Mouse (Mus musculus): ENCODE measurements around the gene Tlx2. TPM values are rescaled to one million over a fixed set of nuclear protein-coding genes. Genes with fewer than 3 reads are reported as not detected.

The Tlx2 gene
- polyA plus RNA-seq, 1 experiment from 2014 or later, result 2.8 TPM

DNA sequence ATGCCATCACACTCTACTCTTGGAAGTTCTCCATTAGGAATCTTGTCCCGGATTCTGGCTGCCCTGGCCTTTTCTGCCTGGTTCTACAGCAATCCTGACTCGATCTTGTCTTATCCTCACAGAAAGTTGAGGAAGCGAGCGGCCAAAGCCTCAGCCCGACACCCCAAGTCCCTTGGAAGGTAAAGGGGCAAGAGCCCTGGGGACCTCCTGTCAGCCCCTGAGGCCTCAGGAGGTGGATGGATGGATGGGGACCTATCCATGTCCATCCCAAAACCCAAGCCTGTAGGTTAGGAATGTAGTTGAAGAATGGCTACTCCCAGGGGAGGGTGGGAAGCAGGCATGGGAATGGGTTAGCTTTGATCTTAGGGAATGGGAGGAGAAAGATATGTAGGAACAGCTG lies 26.1 kb downstream of the Tlx2 start:
- ATAC-seq (ENCODE audit: low FRiP score), result no peak
- Histone ChIP-seq H3K4me3 (no peak overlapping the region), H3K9me3 (no peaks in the 10 kb centered on the region), H3K36me3 (no peaks in the 10 kb centered on the region), H3K9ac (no peak overlapping the region), H3K27ac (no peak overlapping the region), H3K27me3 (no peaks in the 10 kb centered on the region), H3K4me1 (replicated peaks) (no peaks in the 10 kb centered on the region), H3K4me2 (no peak overlapping the region)
- WGBS, result 92% methylated on average over 5 of the region's 5 CpGs

DNA sequence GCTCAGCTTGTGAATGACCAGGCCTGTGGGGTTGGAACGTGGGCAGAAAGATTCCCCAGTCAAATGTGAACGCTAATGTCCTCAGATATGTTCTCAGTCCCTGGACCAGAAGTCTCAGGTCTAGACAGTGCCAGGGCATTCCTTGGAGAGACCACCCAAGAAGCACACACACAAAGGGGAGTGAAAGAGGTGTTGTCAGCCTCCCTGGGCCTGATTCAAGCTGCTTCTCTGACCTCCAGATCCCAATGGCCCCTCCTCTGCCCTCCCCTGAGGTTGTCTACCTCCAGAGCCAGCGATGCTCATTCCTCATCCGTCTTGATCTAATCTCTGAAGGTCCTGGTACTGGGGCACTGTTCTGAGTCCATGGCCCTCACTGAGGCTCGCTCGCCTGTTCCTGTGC lies 26.5 kb downstream of the Tlx2 start:
- Histone ChIP-seq H3K36me3 (no peaks in the 10 kb centered on the region), H3K9me3 (no peaks in the 10 kb centered on the region)

DNA sequence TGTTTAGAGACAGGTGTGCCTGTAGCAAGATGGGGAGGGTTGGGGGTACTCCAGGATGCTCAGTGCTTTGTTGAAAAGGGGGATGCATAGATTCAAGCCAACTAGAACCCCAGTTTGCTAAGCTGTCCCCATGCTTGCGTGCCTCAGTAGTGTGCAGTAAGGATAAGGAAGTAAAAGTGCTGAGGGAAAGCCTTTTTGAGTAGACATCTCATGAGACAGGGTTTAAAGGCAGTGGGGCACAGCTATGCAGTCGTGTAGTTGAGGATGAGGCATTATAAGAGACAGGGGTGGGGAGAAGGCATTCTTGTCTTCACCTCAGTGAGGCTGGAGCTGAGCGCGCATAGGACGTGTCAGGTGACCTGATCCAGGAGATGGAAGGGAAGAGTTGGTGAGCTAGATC lies 29.5 kb downstream of the Tlx2 start:
- Histone ChIP-seq H3K36me3 (no peaks in the 10 kb centered on the region), H3K4me3 (no peak overlapping the region), H3K4me1 (replicated peaks) (peaks cover 9% of the 10 kb centered on the region), H3K9me3 (no peaks in the 10 kb centered on the region), H3K9ac (no peak overlapping the region), H3K4me2 (no peak overlapping the region), H3K27me3 (peaks cover 6% of the 10 kb centered on the region), H3K27ac (no peak overlapping the region)
- 80% methylated on average over 5 of the region's 5 CpGs for WGBS
- no peak for ATAC-seq (ENCODE audit: low FRiP score)

More for the DNA sequence above, 26.5 kb downstream of the Tlx2 start:
- peaks cover 4% of the 10 kb centered on the region for H3K4me1 ChIP-seq (replicated peaks)
- ATAC-seq (ENCODE audit: low FRiP score), result no peak
- whole genome bisulfite sequencing, result 65% methylated on average over 6 of the region's 6 CpGs
- H3K9ac ChIP-seq, result no peak overlapping the region
- H3K4me3 ChIP-seq, result no peak overlapping the region
- H3K4me2 ChIP-seq, result no peak overlapping the region
- H3K27me3 ChIP-seq, result no peaks in the 10 kb centered on the region
- H3K27ac ChIP-seq, result no peak overlapping the region

DNA sequence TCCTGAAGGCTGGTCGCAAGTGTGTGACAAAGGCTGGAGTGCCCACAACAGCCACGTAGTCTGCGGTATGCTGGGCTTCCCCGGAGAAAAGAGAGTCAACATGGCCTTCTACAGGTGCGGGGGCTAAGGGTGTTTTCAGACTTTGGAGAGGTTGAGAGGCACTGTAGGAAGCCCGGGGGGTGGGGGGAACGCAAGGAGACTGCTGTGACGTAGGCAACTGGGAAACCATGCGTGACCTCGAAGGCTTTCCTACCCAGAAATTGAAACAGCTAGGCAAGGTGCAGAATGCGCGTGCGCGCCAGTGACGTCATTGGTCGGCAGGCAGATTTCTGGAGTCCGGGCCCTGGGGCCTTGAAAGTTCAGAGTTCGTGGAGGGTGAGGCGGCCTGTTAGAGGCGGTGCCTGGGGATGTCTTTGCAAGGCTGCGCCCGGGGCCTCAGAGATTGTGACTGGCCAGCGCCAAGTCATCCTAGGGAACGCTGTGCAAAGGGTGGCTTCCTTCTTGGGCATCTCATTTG lies 31.5 kb downstream of the Tlx2 start:
- Histone ChIP-seq H3K27ac (no peak overlapping the region), H3K4me2 (peak overlapping the region; percentile 53), H3K4me1 (replicated peaks) (peaks cover 20% of the 10 kb centered on the region), H3K9me3 (no peaks in the 10 kb centered on the region), H3K4me3 (peak overlapping the region; percentile 26), H3K9ac (peak overlapping the region; percentile 43), H3K36me3 (no peaks in the 10 kb centered on the region), H3K27me3 (peaks cover 25% of the 10 kb centered on the region)
- WGBS, result 5% methylated on average over 24 of the region's 24 CpGs
- ATAC-seq (ENCODE audit: low FRiP score), result peak; percentile 65

DNA sequence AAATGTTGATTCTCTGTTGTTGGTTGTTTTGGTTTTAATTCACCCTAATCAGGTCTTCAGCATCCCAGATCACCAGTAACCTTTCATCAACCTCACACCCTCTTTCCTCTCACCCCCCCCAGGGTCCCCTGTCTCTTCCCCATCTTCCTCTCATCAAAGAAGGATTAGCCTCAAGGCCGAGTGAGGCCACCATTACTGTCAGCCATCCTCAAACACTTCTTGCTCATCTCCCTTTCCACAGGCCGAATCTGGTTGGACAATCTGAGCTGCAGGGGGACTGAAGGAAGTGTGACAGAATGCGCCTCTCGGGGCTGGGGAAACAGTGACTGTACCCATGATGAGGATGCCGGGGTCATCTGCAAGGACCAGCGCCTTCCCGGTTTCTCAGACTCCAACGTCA lies 32.9 kb downstream of the Tlx2 start:
- ATAC-seq (ENCODE audit: low FRiP score), result no peak
- WGBS, result 88% methylated on average over 8 of the region's 8 CpGs
- Histone ChIP-seq H3K27ac (no peak overlapping the region), H3K4me2 (no peak overlapping the region), H3K27me3 (peaks cover 39% of the 10 kb centered on the region), H3K36me3 (no peaks in the 10 kb centered on the region), H3K4me1 (replicated peaks) (peaks cover 34% of the 10 kb centered on the region), H3K4me3 (no peak overlapping the region), H3K9me3 (no peaks in the 10 kb centered on the region), H3K9ac (no peak overlapping the region)

DNA sequence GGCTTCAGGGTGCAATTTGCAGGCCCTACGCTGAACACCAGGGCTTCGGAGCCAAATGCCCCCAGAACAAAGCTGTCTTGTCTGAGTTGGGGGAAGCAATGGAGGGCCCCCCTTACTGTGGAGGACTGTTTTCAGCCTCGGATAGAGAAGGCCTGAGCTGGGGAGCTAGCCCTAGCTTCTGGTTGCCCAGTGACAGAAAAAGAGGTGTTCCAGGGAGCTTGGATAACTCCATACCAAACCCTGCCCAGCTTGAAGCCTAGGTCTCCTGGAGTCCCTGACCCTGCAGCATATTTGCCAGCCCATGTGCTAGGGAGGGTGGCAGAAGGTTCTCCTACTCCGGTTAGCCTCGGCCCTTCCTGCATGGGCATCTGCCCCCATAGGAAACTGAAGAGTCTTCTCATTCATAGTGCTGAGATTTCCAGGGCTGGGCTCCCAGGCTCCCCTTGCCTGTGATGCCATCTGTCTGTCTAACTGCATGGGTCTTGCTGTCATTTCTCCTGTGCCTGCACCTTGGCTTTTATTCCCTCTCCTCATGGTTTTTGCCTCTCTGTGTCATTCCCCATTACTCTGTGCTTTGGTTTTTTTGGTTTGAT lies 35.5 kb downstream of the Tlx2 start:
- Histone ChIP-seq H3K9me3 (no peaks in the 10 kb centered on the region), H3K36me3 (no peaks in the 10 kb centered on the region), H3K27ac (no peak overlapping the region), H3K4me2 (peak overlapping the region; percentile 76), H3K4me3 (peak overlapping the region; percentile 48), H3K9ac (peak overlapping the region; percentile 63), H3K4me1 (replicated peaks) (peaks cover 38% of the 10 kb centered on the region), H3K27me3 (peaks cover 64% of the 10 kb centered on the region)
- 16% methylated on average over 5 of the region's 5 CpGs for WGBS
- ATAC-seq (ENCODE audit: low FRiP score), result no peak

DNA sequence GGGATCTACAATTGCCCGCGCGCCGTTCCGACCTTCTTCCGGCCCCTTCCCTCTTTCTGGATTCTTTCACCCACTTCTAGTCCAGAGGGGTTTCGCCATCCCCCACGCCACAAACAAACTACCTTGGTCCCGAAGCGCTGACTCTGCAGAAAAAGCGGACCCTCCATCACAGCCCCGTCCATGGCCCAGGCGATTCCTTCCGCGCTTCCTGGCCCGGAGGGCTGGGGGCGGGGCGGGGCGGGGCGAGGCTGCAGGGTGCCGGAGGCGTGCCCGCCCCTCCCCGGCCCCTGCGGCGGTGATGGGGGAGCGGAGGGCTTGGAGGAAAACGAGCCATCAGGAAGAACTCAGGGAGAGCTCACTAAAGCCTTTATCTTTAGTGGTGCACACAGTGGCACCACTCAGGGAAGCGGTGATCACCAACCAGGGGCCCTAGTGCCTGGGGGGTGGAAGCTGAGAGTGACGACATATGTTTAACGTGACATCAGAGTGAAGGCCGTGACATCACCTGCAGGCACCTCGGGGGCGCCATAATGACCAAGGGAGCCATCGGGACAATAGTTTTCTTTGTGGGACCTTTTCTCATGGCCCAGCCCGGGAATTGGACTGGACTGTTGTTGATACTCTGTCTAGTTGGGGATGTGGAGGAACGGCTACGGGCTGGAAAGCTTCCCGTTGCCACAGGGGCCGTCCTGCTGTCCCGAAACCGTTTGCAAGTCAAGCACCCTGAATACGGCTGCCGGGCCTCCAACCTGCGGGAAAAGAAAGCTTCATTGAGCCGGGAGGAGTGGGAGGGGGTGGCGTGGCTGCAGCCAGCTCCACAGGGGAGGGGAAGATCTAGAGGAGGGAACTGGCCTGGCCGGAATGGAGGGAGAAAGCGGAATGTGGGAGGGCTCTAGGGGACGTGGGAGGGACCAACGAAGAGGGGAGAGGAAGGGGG lies 36.6 kb downstream of the Tlx2 start, which contains the start of the genes Dok1 and Loxl3:
Dok1 (minus strand) TSS at position 223 of the 937 bp plus-strand sequence.
Loxl3 (plus strand) TSS at position 925 of the 937 bp plus-strand sequence.
- Histone ChIP-seq H3K36me3 (no peaks in the 10 kb centered on the region), H3K9ac (peak within 1 kb of the TSS; percentile 63), H3K4me2 (peak within 1 kb of the TSS; percentile 76), H3K4me3 (peak within 1 kb of the TSS; percentile 48), H3K27ac (peak within 1 kb of the TSS; percentile 53), H3K9me3 (no peaks in the 10 kb centered on the region), H3K4me1 (replicated peaks) (peaks cover 34% of the 10 kb centered on the region), H3K27me3 (peaks cover 70% of the 10 kb centered on the region)
- WGBS, result under 1% methylated on average over 51 of the region's 51 CpGs
- peak; percentile 67 for ATAC-seq (ENCODE audit: low FRiP score)

DNA sequence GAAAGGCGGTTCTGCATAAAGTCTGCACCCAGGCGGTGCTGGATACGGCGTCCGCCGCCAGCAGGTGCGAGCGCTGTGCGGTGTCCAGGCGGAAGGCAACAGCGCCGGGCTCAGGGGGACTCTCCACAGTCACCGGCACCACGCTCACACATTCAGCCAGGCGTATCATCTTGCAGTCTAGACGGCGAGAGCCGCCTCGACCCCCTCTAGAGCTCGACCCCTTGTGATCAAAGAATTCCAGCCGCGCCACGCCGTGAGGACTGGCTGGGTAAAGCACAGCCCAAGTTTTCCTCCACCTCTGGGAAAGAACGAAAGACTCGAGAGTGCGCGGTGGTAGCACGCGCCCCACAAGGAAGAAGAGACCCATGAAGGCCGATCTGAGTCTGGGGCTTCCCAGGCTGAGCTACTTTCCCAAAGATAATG lies 37.3 kb downstream of the Tlx2 start:
- H3K4me2 ChIP-seq, result peak overlapping the region; percentile 76
- H3K4me1 ChIP-seq (replicated peaks), result peaks cover 29% of the 10 kb centered on the region
- peak overlapping the region; percentile 63; the same call in 1 of the 2 replicates for H3K9ac ChIP-seq
- H3K27me3 ChIP-seq, result peaks cover 77% of the 10 kb centered on the region
- H3K36me3 ChIP-seq, result no peaks in the 10 kb centered on the region
- peak; percentile 40; the same call in 1 of the 2 replicates for ATAC-seq (ENCODE audit: low FRiP score)
- no peaks in the 10 kb centered on the region for H3K9me3 ChIP-seq
- peak overlapping the region; percentile 48 for H3K4me3 ChIP-seq
- WGBS, result 2% methylated on average over 31 of the region's 31 CpGs
- 0 out of 2 replicates have a peak overlapping the region, but pooled peaks have one; percentile 53 for H3K27ac ChIP-seq

DNA sequence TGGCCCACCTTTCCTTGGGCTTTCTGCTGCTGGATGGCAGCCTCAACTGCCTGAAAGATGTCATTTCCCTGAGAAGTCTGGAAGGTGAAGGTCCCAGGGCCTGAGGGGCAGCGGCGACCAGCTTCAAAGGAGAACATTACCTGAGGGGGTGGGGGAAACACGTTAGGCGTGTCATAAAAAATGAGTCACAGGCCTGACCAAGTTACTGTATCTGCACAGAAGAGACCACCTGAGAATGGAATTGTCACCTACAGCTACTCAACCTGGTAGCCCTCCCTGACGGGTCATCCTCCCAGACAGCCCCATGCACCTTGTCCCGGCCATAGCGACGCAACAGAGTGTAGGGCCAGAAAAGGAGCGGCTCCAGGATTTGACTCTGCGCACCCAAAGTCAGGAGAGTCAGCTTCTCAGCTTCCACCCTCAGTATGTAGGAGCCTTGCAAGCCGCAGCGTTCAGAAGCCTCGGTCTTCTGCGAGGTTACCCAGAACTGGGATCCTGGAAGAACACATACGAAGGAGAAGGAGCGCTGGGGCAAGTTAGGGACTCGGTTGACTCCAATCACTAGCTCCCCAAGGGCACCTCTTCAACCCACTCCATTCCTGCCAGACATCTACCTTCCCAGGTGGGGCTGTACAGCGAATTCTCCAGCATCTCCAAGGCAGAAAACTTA lies 38.0 kb downstream of the Tlx2 start:
- Histone ChIP-seq H3K36me3 (no peaks in the 10 kb centered on the region), H3K4me1 (replicated peaks) (peaks cover 29% of the 10 kb centered on the region), H3K27me3 (peaks cover 84% of the 10 kb centered on the region), H3K9me3 (no peaks in the 10 kb centered on the region), H3K9ac (peak overlapping the region; percentile 63; the same call in 1 of the 2 replicates), H3K4me2 (peak overlapping the region; percentile 76), H3K27ac (no peak overlapping the region), H3K4me3 (peak overlapping the region; percentile 48)
- ATAC-seq (ENCODE audit: low FRiP score), result no peak
- WGBS, result 19% methylated on average over 18 of the region's 18 CpGs

DNA sequence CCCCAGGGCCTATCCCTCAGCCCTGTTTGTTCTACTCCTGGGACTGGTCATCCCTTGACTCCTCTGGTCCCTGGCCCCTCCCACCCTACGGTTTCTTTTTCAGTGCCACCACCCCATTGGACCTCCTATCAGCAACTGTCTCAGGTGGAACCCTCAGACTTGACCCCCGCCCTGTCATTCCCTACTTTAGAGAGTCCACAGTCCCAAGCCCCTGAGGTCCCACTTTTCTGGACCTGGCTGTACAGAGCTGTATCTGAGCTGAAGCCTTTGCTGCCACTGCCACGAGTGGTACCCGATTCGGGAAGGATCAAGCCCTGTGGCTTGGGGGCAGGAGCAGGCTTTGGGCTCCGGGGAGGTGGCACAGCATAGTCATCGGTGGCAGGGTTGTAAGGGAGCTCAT lies 39.0 kb downstream of the Tlx2 start:
- Histone ChIP-seq H3K36me3 (no peaks in the 10 kb centered on the region), H3K4me1 (replicated peaks) (peaks cover 29% of the 10 kb centered on the region), H3K27me3 (peaks cover 83% of the 10 kb centered on the region), H3K4me2 (no peak overlapping the region), H3K4me3 (no peak overlapping the region), H3K9ac (no peak overlapping the region), H3K27ac (no peak overlapping the region), H3K9me3 (no peaks in the 10 kb centered on the region)
- WGBS, result 66% methylated on average over 7 of the region's 7 CpGs
- no peak for ATAC-seq (ENCODE audit: low FRiP score)

DNA sequence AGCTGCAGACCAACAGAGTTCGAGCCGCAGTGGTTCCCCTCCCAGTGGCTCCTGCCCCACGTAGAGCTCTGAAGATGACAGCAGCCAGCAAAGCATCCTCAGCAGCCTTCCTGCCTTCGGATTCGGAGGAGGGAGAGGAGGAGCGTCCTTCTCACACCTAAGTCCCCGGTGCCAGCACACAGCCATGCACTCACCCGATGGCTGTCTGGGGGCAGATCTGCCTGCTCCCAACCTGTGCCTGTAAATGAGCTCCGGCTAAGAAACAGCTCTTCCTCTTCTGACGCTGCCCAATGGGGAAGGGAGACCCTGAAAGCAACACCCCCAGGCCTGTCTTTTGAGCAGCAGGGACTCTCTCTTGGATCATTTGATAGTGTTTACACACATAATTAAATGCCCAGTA lies 40.3 kb downstream of the Tlx2 start:
- H3K36me3 ChIP-seq, result no peaks in the 10 kb centered on the region
- 28% methylated on average over 10 of the region's 10 CpGs for WGBS
- no peak overlapping the region for H3K27ac ChIP-seq
- no peaks in the 10 kb centered on the region for H3K9me3 ChIP-seq
- no peak overlapping the region for H3K4me2 ChIP-seq
- no peak overlapping the region for H3K4me3 ChIP-seq
- H3K4me1 ChIP-seq (replicated peaks), result peaks cover 29% of the 10 kb centered on the region
- 0 out of 2 replicates have a peak overlapping the region, but pooled peaks have one; percentile 35 for H3K9ac ChIP-seq
- ATAC-seq (ENCODE audit: low FRiP score), result no peak
- peaks cover 73% of the 10 kb centered on the region for H3K27me3 ChIP-seq

DNA sequence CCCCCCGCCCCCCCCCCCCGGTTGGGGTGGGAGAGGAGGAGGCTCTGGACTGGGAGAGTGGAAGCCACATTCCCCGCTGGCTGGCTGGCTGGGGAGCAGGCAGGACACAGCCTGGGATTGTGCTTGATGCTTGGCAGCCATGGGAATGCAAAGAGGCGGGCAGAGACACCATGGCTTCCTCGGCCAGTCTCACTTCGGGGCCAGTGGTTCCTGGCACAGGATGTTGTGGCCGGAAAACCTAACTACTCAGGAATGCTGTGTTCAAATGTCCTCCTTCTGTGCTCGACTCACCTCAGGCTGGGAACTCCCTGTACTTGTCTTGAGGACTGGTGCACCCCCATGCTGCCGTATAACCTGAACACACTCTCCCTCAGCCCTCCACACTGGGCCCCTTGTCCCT lies 42.4 kb downstream of the Tlx2 start:
- peaks cover 9% of the 10 kb centered on the region for H3K4me1 ChIP-seq (replicated peaks)
- no peak for ATAC-seq (ENCODE audit: low FRiP score)
- no peak overlapping the region for H3K9ac ChIP-seq
- H3K4me2 ChIP-seq, result no peak overlapping the region
- peaks cover 53% of the 10 kb centered on the region for H3K27me3 ChIP-seq
- H3K9me3 ChIP-seq, result no peaks in the 10 kb centered on the region
- 62% methylated on average over 7 of the region's 9 CpGs for WGBS
- no peak overlapping the region for H3K4me3 ChIP-seq
- H3K27ac ChIP-seq, result no peak overlapping the region
- H3K36me3 ChIP-seq, result no peaks in the 10 kb centered on the region
